Mouse (Mus musculus) forebrain, embryonic 13.5 days (tissue): ENCODE measurements at regions not wholly inside any gene's neighbourhood (a gene's known extent, or its start where the extent isn't known, plus 50 kb on each side); places are given as distances from the start of the nearest gene placed in this dataset.

Experiments
- ATAC-seq: fragments of 200-750 bp; cut with Nextera tagmentation; 2 replicates; pipeline ENCODE4 v1.8.0; 2017
- H3K27ac ChIP-seq: fragments of 300-500 bp; sonication (generic); 2 replicates; pipeline ENCODE4 v1.5.1; 2015; ENCODE audit warnings: inconsistent platforms, mild to moderate bottlenecking, moderate library complexity
- H3K27me3 ChIP-seq: fragments of 300-500 bp; sonication (generic); 2 replicates; pipeline ENCODE4 v1.6.1; 2015; ENCODE audit warnings: mild to moderate bottlenecking, inconsistent platforms
- H3K36me3 ChIP-seq: fragments of 300-500 bp; sonication (generic); 2 replicates; pipeline ENCODE4 v1.6.1; 2015; ENCODE audit warnings: mild to moderate bottlenecking, inconsistent platforms; ENCODE audit not compliant: poor library complexity, severe bottlenecking
- H3K4me1 ChIP-seq: fragments of 300-500 bp; sonication (generic); 2 replicates; pipeline ENCODE4 v1.6.1; 2015; ENCODE audit warnings: inconsistent platforms
- H3K4me2 ChIP-seq: fragments of 300-500 bp; sonication (generic); 2 replicates; pipeline ENCODE4 v1.6.1; 2015; ENCODE audit warnings: inconsistent platforms, mild to moderate bottlenecking, moderate library complexity
- H3K4me3 ChIP-seq: fragments of 300-500 bp; sonication (generic); 2 replicates; pipeline ENCODE4 v1.5.1; 2015; ENCODE audit warnings: mild to moderate bottlenecking, inconsistent platforms
- H3K9ac ChIP-seq: fragments of 300-500 bp; sonication (generic); 2 replicates; pipeline ENCODE4 v1.6.1; 2015; ENCODE audit warnings: mild to moderate bottlenecking, inconsistent platforms
- H3K9me3 ChIP-seq: fragments of 300-500 bp; sonication (generic); replicated peaks from 2 replicates; pipeline ENCODE4 v1.6.1; 2016; ENCODE audit warnings: inconsistent platforms
- WGBS: fragments of 180-500 bp; shearing (Covaris S2); methylation state at CpG from one replicate; pipeline ENCODE4 v1.1.7; 2015; 5-methylcytosine and 5-hydroxymethylcytosine counted together

DNA sequence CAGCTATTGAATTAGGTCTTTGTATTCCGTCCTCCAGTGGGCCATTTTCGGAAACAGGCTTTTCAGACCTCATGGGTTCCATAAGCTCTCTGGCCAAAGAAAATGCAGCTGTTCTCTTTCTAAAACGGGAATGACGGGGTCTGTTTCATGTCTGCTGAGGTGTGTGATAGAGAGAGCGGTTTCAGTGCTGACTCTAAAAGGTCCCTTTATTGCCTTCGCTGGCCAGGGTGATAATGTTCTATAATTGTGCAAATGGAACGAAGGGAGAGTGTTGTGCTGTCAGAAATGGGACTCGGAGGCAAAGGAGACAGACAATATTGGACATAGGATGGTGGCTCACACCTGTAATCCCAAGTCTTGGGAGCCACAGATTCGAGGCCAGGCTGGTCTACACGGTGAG, 53.5 kb upstream of the Osbpl8 start:
- 67% methylated on average over 10 of the region's 10 CpGs for WGBS
- no peaks in the 10 kb centered on the region for H3K27me3 ChIP-seq
- H3K9me3 ChIP-seq = no peaks in the 10 kb centered on the region
- no peak overlapping the region for H3K4me2 ChIP-seq
- H3K36me3 ChIP-seq = no peaks in the 10 kb centered on the region
- H3K4me3 ChIP-seq = no peak overlapping the region
- H3K4me1 ChIP-seq = no peaks in the 10 kb centered on the region
- ATAC-seq = no peak
- H3K27ac ChIP-seq = no peak overlapping the region
- no peak overlapping the region for H3K9ac ChIP-seq

GRCm38 (mm10) chr10:111108658-111109633, 55.6 kb upstream of the Osbpl8 start:
- H3K4me2 ChIP-seq = peak overlapping the region; percentile 48

GRCm38 (mm10) chr10:111107852-111108251, 56.7 kb upstream of the Osbpl8 start:
- 93% methylated on average over 5 of the region's 5 CpGs for WGBS
- H3K9ac ChIP-seq = no peak overlapping the region
- H3K9me3 ChIP-seq = no peaks in the 10 kb centered on the region

More at GRCm38 (mm10) chr10:111108658-111109633, 55.6 kb upstream of the Osbpl8 start:
- Histone ChIP-seq H3K36me3 (no peaks in the 10 kb centered on the region), H3K27me3 (no peaks in the 10 kb centered on the region), H3K4me1 (no peaks in the 10 kb centered on the region), H3K9me3 (no peaks in the 10 kb centered on the region), H3K4me3 (peak overlapping the region; percentile 25), H3K27ac (no peak overlapping the region), H3K9ac (no peak overlapping the region)
- WGBS = 43% methylated on average over 24 of the region's 24 CpGs
- peak; percentile 79 for ATAC-seq

GRCm38 (mm10) chr10:111107387-111107786, 57.2 kb upstream of the Osbpl8 start:
- no peaks in the 10 kb centered on the region for H3K4me1 ChIP-seq
- H3K27ac ChIP-seq = no peak overlapping the region
- ATAC-seq = no peak
- WGBS = 70% methylated on average over 7 of the region's 7 CpGs
- no peak overlapping the region for H3K4me2 ChIP-seq
- H3K27me3 ChIP-seq = no peaks in the 10 kb centered on the region
- H3K9me3 ChIP-seq = no peaks in the 10 kb centered on the region
- no peak overlapping the region for H3K9ac ChIP-seq
- H3K36me3 ChIP-seq = no peaks in the 10 kb centered on the region
- no peak overlapping the region for H3K4me3 ChIP-seq

More at GRCm38 (mm10) chr10:111107852-111108251, 56.7 kb upstream of the Osbpl8 start:
- Histone ChIP-seq H3K36me3 (no peaks in the 10 kb centered on the region), H3K4me1 (no peaks in the 10 kb centered on the region), H3K4me2 (no peak overlapping the region), H3K27ac (no peak overlapping the region), H3K27me3 (no peaks in the 10 kb centered on the region), H3K4me3 (no peak overlapping the region)
- ATAC-seq = no peak

- no peaks in the 10 kb centered on the region for H3K9me3 ChIP-seq
- no peaks in the 10 kb centered on the region for H3K4me1 ChIP-seq
- no peak overlapping the region for H3K9ac ChIP-seq
- H3K27ac ChIP-seq = no peak overlapping the region
- no peak overlapping the region for H3K4me2 ChIP-seq
- 87% methylated on average over 5 of the region's 5 CpGs for WGBS
- no peak for ATAC-seq
- H3K36me3 ChIP-seq = no peaks in the 10 kb centered on the region
- H3K27me3 ChIP-seq = no peaks in the 10 kb centered on the region
- no peak overlapping the region for H3K4me3 ChIP-seq
Measured at GRCm38 (mm10) chr10:111106411-111106810, 58.1 kb upstream of the Osbpl8 start.

DNA sequence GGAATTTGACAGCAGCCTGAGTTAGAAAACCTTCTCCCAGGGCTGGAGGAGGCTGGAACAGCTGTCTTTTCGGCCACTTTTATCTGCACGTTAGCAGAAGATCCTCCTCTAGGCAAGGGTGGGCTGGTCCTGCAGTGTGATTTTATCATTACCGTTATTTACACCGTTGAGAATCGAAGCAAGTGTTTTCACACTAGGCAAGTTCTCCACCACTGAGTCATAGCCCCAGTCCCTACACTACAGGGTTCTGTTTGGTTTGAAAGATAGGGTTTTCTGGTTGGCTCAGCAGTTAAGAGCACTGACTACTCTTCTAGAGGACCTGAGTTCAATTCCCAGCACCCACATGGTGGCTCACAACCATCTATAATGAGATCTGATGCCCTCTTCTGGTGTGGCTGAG, 58.9 kb upstream of the Osbpl8 start:
- no peak for ATAC-seq
- no peaks in the 10 kb centered on the region for H3K9me3 ChIP-seq
- H3K27me3 ChIP-seq = no peaks in the 10 kb centered on the region
- H3K4me1 ChIP-seq = no peaks in the 10 kb centered on the region
- WGBS = 96% methylated on average over 5 of the region's 5 CpGs
- no peak overlapping the region for H3K4me3 ChIP-seq
- no peak overlapping the region for H3K27ac ChIP-seq
- no peak overlapping the region for H3K9ac ChIP-seq
- no peak overlapping the region for H3K4me2 ChIP-seq
- no peaks in the 10 kb centered on the region for H3K36me3 ChIP-seq

DNA sequence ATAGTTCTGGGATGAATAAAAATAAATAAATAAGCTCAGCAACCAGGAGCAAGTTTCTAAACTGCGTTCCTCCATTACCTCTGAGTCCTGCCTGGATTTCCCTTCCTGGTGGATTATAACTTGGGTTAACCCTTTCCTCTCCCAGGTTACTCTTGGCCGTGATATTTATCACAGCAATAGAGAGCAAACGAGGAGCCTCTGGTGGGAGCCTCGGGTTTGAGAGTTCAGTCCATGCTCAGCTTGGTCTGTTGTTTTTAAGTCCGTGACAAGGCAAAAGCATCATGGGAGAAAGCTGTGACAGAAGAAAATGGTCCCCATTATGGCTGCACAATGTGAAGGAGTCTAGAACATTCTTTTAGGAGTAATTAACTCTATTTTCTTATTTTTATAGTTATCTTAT, 61.0 kb upstream of the Osbpl8 start:
- no peak overlapping the region for H3K9ac ChIP-seq
- no peak for ATAC-seq
- no peak overlapping the region for H3K4me3 ChIP-seq
- H3K9me3 ChIP-seq = no peaks in the 10 kb centered on the region
- peaks cover 10% of the 10 kb centered on the region for H3K4me1 ChIP-seq
- no peaks in the 10 kb centered on the region for H3K27me3 ChIP-seq
- no peaks in the 10 kb centered on the region for H3K36me3 ChIP-seq
- no peak overlapping the region for H3K4me2 ChIP-seq
- WGBS = 77% methylated on average over 5 of the region's 5 CpGs
- no peak overlapping the region for H3K27ac ChIP-seq

DNA sequence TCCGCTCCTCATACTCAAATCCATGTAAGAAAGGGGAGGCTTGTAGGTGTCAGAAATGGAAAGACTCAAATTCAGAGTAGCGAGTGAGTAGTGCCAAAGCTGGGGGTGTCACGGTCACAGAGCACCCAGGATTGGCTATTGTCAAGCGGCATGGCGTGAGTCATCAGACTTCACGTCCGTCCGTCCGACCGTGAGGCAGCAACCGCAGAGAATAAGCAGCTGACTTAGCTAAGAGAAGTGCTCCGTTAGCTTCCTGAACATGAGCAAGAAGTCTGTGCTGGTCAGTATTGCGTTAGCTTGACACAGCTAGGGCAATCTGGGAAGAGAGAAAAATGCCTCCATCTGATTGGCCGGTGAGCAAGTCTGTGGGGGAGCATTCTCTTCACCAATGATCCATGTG, 61.5 kb upstream of the Osbpl8 start:
- H3K9ac ChIP-seq = no peak overlapping the region
- H3K36me3 ChIP-seq = no peaks in the 10 kb centered on the region
- 87% methylated on average over 14 of the region's 14 CpGs for WGBS
- peaks cover 10% of the 10 kb centered on the region for H3K4me1 ChIP-seq
- H3K4me2 ChIP-seq = no peak overlapping the region
- H3K27me3 ChIP-seq = no peaks in the 10 kb centered on the region
- H3K9me3 ChIP-seq = no peaks in the 10 kb centered on the region
- no peak overlapping the region for H3K4me3 ChIP-seq
- H3K27ac ChIP-seq = no peak overlapping the region
- ATAC-seq = no peak

DNA sequence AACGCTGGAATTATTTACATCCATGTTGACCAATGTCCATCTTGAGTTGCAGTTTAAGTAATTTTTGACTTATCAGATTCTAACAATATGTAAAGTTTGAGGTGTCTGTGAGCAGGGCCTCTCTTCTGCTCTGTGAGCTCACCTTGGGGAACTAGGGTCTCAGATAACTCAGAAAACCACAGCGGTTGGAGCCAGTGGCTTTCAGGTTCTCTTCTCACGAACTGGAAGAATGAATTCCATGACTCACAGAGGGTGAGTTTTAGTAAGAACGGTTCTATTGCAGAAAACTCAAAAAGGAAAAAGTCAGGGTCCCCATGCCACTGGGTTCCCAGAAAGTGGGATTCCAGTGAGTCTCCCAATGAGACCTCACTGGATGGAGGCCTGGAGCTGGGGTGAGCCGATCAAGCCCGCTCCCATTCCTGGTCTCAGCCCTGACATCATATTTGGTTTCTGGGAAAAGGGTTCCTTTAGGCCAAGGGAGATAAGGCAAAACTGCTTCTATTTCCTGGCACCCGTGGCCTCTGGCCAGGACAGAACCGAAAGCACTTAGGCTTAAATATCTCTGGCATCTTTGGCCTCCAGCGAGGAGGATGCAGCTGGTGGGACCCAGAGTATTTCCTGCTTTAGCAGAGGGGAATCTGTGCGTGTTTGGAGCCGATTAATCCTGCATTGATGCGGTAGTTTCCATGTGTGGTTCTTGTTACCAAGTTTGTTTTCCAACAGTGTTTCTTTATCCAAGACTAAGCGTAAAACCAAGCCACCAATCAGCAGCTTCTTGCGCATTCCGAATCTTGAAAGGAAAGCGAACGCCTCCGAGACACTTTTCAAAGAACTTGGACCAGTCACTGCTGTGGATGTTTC, 62.4 kb upstream of the Osbpl8 start:
- Histone ChIP-seq H3K4me3 (no peak overlapping the region), H3K27me3 (no peaks in the 10 kb centered on the region), H3K27ac (no peak overlapping the region), H3K4me2 (no peak overlapping the region), H3K4me1 (peaks cover 13% of the 10 kb centered on the region), H3K9me3 (no peaks in the 10 kb centered on the region), H3K36me3 (no peaks in the 10 kb centered on the region), H3K9ac (no peak overlapping the region)
- ATAC-seq = no peak
- 89% methylated on average over 18 of the region's 18 CpGs for WGBS

DNA sequence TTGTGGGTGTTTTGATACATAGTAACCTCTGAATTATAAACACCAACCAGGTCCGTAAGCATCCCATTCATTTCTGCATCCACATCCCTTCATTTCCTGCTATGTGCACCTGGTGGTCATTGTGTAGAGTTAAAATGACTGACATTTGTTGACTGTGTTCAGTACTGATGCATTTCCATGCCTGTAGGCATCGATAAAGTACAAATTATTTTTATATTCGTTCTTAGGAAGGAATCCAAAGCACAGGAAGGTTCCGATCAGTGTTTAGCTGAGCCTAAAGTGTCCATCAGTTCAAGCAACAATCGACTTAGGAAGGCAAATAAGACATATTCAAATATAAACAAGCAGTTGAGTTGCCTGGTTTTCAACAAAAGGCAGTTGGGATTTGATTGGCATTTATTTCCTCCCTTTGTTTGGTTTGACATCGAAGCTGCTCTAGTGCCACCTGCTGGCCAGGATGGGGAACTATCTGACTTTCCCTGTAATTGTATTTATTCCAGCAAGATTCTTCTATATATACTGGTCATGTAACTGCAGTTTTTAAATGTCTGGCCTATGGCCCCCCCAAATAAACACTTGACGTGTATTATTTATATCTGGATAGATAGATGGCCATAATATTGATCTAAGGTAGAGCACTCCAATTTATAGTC, 64.6 kb upstream of the Osbpl8 start:
- 35% methylated on average over 7 of the region's 7 CpGs for WGBS
- no peaks in the 10 kb centered on the region for H3K9me3 ChIP-seq
- H3K27me3 ChIP-seq = no peaks in the 10 kb centered on the region
- peak overlapping the region; percentile 36 for H3K27ac ChIP-seq
- no peaks in the 10 kb centered on the region for H3K36me3 ChIP-seq
- H3K9ac ChIP-seq = no peak overlapping the region; the same call in 1 of the 2 replicates
- H3K4me2 ChIP-seq = no peak overlapping the region
- peak; percentile 62 for ATAC-seq
- H3K4me1 ChIP-seq = peaks cover 17% of the 10 kb centered on the region
- H3K4me3 ChIP-seq = no peak overlapping the region

- peaks cover 17% of the 10 kb centered on the region for H3K4me1 ChIP-seq
- no peaks in the 10 kb centered on the region for H3K9me3 ChIP-seq
- H3K4me2 ChIP-seq = no peak overlapping the region
- no peaks in the 10 kb centered on the region for H3K27me3 ChIP-seq
- H3K4me3 ChIP-seq = no peak overlapping the region
- WGBS = 53% methylated on average over 5 of the region's 5 CpGs
- no peaks in the 10 kb centered on the region for H3K36me3 ChIP-seq
- H3K9ac ChIP-seq = no peak overlapping the region
- peak; percentile 28; the same call in 1 of the 2 replicates for ATAC-seq
- peak overlapping the region; percentile 36 for H3K27ac ChIP-seq
Measured at GRCm38 (mm10) chr10:111099059-111099811, 65.3 kb upstream of the Osbpl8 start.
